Mouse (Mus musculus) urinary bladder, adult 18-20 months (tissue): ENCODE measurements at regions not wholly inside any gene's neighbourhood (a gene's known extent, or its start where the extent isn't known, plus 50 kb on each side); places are given as distances from the start of the nearest gene placed in this dataset.
A peak's percentile ranks its signal among the peaks of the same experiment; 100 is the strongest.

Experiments
- DNase-seq, 2 experiments: peaks; one replicate each; pipeline ENCODE4 v3.0.0; 2022; ENCODE audit warnings: low spot score in 2 of 2, mixed read lengths in 2 of 2

GRCm38 (mm10) chr14:8867641-8868040, 201.6 kb upstream of the 4930452B06Rik start:
- no peak for DNase-seq

DNA sequence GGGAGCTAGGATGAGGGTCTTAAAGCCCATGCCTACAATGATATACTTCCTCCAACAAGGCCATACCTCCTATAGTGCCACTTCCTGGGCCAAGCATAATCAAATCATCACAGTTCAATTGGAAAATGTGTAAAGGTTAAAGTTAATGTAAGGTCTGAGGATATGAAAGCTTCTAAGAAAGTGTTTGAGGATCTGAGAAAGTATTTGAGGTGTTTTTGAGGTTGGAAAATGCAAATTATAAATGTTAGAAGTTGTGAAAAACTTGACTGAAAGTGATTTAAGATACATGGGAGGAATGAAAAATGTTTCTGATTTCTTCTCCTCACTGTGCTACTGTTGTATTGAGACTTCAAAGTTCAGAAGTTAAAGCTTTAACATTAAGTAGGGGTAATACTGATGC, 185.5 kb upstream of the 4930452B06Rik start:
- DNase-seq = no peak

- no peak for DNase-seq
These were observed 184.2 kb upstream of the 4930452B06Rik start for GRCm38 (mm10) chr14:8850208-8850607.

- DNase-seq = no peak
These were observed 167.5 kb upstream of the 4930452B06Rik start for GRCm38 (mm10) chr14:8833516-8833915.

DNA sequence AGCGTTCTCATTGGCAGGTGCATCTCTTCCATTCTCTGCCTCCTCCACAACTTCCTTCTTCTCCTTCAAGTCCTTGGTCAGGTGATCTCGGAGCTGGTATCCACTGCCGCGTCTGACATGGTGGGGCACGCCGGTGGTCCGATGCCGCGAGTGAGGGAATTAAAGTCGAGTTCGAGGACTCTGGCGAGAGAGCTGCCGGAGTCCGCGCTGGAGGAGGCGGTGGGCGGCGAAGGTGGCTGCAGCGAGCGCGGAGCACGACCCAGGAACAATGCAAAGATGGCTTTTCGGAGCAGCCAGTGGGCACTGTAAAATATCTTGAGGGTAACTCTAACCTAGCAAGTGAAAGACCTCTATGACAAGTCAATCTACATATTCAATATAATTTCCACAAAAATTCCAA, 134.2 kb upstream of the 4930452B06Rik start:
- peak in 1 of 2 experiments; percentile 3 for DNase-seq

- DNase-seq = no peak
These were observed 123.3 kb upstream of the 4930452B06Rik start for GRCm38 (mm10) chr14:8789348-8789747.

- DNase-seq = no peak
These were observed 94.5 kb upstream of the 4930452B06Rik start for GRCm38 (mm10) chr14:8760541-8760940.

- no peak for DNase-seq
These were observed 70.8 kb upstream of the 4930452B06Rik start for GRCm38 (mm10) chr14:8736831-8737230.

- no peak for DNase-seq
These were observed 67.2 kb upstream of the 4930452B06Rik start for GRCm38 (mm10) chr14:8733261-8733660.

GRCm38 (mm10) chr14:8727364-8727763, 61.3 kb upstream of the 4930452B06Rik start:
- DNase-seq = no peak
